Mouse (Mus musculus) embryo, embryonic 11 days (tissue): ENCODE measurements around the gene Rplp2.
A peak's percentile ranks its signal among the peaks of the same experiment; 100 is the strongest.

ENCODE experiments used
- DNase-seq: peaks from one replicate; pipeline ENCODE4 v3.0.0-alpha.2; 2015

Rplp2 gene

GRCm38 (mm10) chr7:141468522-141469211, 21.5 kb downstream of the Rplp2 start:
- DNase-seq, result peak; percentile 86

GRCm38 (mm10) chr7:141469352-141469751, 22.2 kb downstream of the Rplp2 start:
- DNase-seq, result no peak

- DNase-seq, result no peak
Observed at GRCm38 (mm10) chr7:141469901-141470636, 22.9 kb downstream of the Rplp2 start.

- DNase-seq, result no peak
Observed at GRCm38 (mm10) chr7:141470637-141470944, 23.4 kb downstream of the Rplp2 start.

- DNase-seq, result no peak
Observed at GRCm38 (mm10) chr7:141471236-141471635, 24.1 kb downstream of the Rplp2 start.

- DNase-seq, result no peak
Observed at GRCm38 (mm10) chr7:141472226-141472625, 25.1 kb downstream of the Rplp2 start.

- no peak for DNase-seq
Observed at GRCm38 (mm10) chr7:141472763-141473162, 25.6 kb downstream of the Rplp2 start.

GRCm38 (mm10) chr7:141474160-141474559, 27.0 kb downstream of the Rplp2 start:
- DNase-seq, result no peak

- peak; percentile 94 for DNase-seq
Observed at GRCm38 (mm10) chr7:141475011-141475804, 28.0 kb downstream of the Rplp2 start, which contains the start of the genes Polr2l and Tspan4. TSS of gene Polr2l (minus strand) at chr7:141475132. TSS of gene Tspan4 (plus strand) at chr7:141475240.

- DNase-seq, result no peak
Observed at GRCm38 (mm10) chr7:141475805-141476158, 28.6 kb downstream of the Rplp2 start.

GRCm38 (mm10) chr7:141476226-141476980, 29.2 kb downstream of the Rplp2 start:
- peak; percentile 69 for DNase-seq

GRCm38 (mm10) chr7:141476981-141477370, 29.8 kb downstream of the Rplp2 start:
- no peak for DNase-seq

- no peak for DNase-seq
Observed at GRCm38 (mm10) chr7:141477578-141478269, 30.6 kb downstream of the Rplp2 start.

- DNase-seq, result no peak
Observed at GRCm38 (mm10) chr7:141478270-141478748, 31.1 kb downstream of the Rplp2 start.

GRCm38 (mm10) chr7:141480842-141481497, 33.8 kb downstream of the Rplp2 start:
- DNase-seq, result peak; percentile 84

- peak; percentile 78 for DNase-seq
Observed at GRCm38 (mm10) chr7:141481498-141482401, 34.6 kb downstream of the Rplp2 start.

GRCm38 (mm10) chr7:141482531-141483024, 35.4 kb downstream of the Rplp2 start:
- no peak for DNase-seq

- DNase-seq, result no peak
Observed at GRCm38 (mm10) chr7:141483114-141483653, 36.0 kb downstream of the Rplp2 start.

GRCm38 (mm10) chr7:141484186-141485120, 37.3 kb downstream of the Rplp2 start:
- no peak for DNase-seq
